Mouse (Mus musculus): ENCODE results near the gene Hif1an. TPM values are rescaled to one million over a fixed set of nuclear protein-coding genes. Genes with fewer than 3 reads are reported as not detected.

Hif1an gene
- polyA plus RNA-seq (2015; fragmentation: Nextera tagmentation; extraction: Ambion mirVana), result 26.9 and 28.7 TPM in 2 replicates

DNA sequence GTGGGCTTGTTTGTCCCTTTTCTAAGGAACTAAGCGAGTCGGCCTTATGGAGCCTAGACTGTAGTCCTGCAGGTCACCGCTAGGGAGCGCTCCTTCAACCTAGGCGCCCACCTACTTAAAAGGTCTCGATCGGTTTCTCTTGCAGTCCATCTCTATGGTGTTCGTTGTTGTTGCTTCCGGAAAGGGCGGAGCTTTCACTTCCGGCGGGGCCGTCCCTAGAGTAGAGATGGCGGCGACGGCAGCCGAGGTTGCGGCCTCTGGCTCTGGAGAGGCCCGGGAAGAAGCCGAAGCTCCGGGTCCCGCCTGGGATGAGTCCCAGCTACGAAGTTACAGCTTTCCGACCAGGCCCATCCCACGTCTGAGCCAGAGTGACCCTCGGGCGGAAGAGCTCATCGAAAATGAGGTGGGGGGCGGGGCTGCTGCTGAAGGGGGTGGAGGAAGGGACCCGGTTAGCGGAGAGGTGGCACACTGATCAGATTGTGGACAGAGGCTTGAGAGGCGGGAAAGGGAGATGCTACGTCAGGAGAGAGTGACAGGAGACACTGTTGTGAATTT, at the start of gene Hif1an:
TSS of gene Hif1an (plus strand) at position 199 of the 555 bp plus-strand sequence.
- under 1% methylated on average over 33 of the region's 33 CpGs for WGBS
- no peaks in the 10 kb centered on the region for H3K9me3 ChIP-seq
- H3K9ac ChIP-seq, result peak within 1 kb of the TSS; percentile 77
- peak within 1 kb of the TSS; percentile 70 for H3K4me2 ChIP-seq
- ATAC-seq (ENCODE audit: borderline replicate concordance, extremely low read depth, low FRiP score, low TSS enrichment), result peak; percentile 93
- H3K4me3 ChIP-seq, result peak within 1 kb of the TSS; percentile 92
- peaks cover 4% of the 10 kb centered on the region for H3K27me3 ChIP-seq
- H3K27ac ChIP-seq, result peak within 1 kb of the TSS; percentile 85
- peaks cover 20% of the 10 kb centered on the region for H3K4me1 ChIP-seq
- H3K36me3 ChIP-seq, result peaks cover 28% of the 10 kb centered on the region

DNA sequence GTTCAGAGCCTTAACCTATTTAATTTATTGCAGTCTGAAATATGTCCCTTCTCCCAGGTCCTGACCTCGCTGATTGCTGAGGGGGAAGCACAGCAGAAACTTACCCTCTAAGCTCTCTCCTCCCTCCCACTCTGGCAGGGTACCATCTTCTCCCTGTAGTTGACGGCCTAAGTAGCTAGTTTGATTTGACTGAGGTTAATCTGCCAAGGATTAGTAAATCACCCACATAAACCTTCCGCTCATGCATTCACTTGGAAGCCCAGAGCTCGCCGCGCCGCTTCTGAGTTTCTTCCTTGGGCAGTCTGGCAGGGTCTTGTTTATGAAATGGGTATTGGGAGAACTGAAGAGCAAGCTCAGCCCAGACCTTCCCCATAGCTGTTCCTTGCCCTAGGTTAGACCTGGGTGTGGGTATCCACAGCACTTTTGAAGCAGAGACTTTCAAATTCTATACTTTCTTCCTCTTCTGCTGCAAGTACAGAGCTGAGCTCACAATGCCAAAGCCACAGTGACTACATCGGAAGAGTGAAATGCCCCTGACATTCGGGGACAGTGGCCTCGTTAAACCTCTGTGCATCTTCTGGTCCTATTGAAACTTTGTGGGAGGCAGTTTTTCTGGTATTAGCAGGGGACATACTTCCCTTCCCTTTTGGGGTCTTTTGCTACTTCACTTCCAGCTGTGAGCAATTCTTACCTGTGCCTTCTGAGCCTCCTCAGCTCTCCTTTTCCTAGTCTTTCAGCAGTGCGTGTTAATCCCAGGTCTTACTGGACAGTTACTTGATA, 49.4 kb upstream of the Hif1an start:
- no peak overlapping the region for H3K9ac ChIP-seq
- ATAC-seq (ENCODE audit: borderline replicate concordance, extremely low read depth, low FRiP score, low TSS enrichment), result no peak
- H3K4me3 ChIP-seq, result no peak overlapping the region
- peaks cover 54% of the 10 kb centered on the region for H3K4me1 ChIP-seq
- H3K27me3 ChIP-seq, result peaks cover 62% of the 10 kb centered on the region
- H3K27ac ChIP-seq, result no peak overlapping the region
- no peak overlapping the region for H3K4me2 ChIP-seq
- 39% methylated on average over 11 of the region's 11 CpGs for whole genome bisulfite sequencing
- no peaks in the 10 kb centered on the region for H3K9me3 ChIP-seq
- H3K36me3 ChIP-seq, result no peaks in the 10 kb centered on the region

DNA sequence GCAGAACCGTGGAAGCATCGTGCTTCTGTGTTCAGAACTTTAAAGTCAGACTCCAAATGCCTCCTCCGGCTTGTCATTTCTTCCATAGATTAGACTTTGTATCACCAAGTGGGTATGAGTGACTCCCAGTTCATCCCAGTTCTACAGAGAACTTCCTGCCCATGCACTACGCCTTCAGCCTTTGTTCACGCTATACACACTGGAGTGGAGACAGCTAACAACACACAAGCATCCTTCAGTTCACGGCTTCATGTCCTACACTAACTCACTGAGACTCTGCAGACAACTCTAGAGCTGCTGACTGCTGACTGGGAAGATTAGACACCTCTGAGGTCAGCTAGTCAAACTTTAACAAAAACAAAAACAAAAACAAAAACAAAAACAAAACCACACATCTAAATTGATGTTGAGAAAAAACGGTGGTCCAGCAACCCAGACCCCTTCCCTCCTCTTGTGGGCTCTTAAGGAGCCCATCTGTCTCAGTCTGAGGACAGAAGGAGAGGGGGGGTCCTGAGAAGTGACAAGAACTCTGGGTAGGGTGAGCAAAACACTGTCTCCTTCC, 48.6 kb upstream of the Hif1an start:
- H3K4me3 ChIP-seq, result no peak overlapping the region
- H3K36me3 ChIP-seq, result no peaks in the 10 kb centered on the region
- ATAC-seq (ENCODE audit: borderline replicate concordance, extremely low read depth, low FRiP score, low TSS enrichment), result no peak
- H3K9ac ChIP-seq, result no peak overlapping the region
- H3K27me3 ChIP-seq, result peaks cover 59% of the 10 kb centered on the region
- no peak overlapping the region for H3K27ac ChIP-seq
- H3K9me3 ChIP-seq, result no peaks in the 10 kb centered on the region
- WGBS, result 25% methylated on average over 7 of the region's 7 CpGs
- H3K4me2 ChIP-seq, result 0 out of 2 replicates have a peak overlapping the region, but pooled peaks have one; percentile 12
- peaks cover 62% of the 10 kb centered on the region for H3K4me1 ChIP-seq

DNA sequence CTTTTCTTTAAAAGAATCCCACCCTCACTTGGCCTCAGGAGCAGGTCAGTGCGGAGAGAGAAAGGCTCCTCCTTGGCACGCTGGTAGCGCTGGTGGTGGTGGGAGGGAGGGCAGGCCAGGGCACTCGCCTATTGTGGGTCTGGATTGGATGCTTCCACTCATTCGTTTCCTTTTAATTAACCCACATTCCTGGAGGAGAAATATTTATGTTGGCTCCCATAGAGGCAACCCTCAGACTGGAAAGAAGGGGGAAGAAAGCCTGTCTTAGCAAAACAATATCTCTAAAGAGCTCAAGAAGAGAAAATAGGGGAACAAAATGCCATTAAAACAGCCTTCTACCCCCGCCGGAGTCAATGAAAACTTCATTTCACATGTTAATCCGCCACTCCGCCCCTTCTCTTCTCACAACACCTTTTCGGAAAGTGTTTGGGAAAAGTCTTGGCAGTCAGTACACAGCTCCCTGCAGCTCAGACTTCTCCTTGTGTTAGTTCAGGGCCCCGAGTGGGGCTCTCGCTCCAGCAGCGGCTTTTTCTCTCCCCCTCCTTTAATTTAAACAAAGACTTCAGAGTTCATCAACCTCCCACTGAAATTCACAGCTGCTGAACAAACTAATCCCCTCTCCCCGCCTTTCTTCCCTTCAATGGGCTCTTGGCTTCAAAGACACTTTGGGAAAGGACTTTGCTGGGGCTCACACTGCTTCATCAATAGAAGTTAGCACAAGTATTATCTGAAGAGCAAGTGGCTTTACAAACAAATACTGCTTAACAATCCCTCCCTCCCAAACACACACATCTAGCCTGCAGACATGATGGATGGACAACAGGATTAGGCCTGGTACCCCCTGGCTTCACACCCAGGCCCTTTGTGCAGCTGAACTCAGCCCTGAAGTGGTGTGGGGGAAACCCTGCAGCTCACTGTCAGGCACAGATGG, 47.9 kb upstream of the Hif1an start:
- Histone ChIP-seq H3K27ac (no peak overlapping the region), H3K9me3 (no peaks in the 10 kb centered on the region), H3K36me3 (no peaks in the 10 kb centered on the region), H3K4me2 (peak overlapping the region; percentile 12; the same call in 1 of the 2 replicates), H3K9ac (no peak overlapping the region), H3K27me3 (peaks cover 53% of the 10 kb centered on the region), H3K4me3 (no peak overlapping the region), H3K4me1 (peaks cover 67% of the 10 kb centered on the region)
- WGBS, result 9% methylated on average over 14 of the region's 14 CpGs
- ATAC-seq (ENCODE audit: borderline replicate concordance, extremely low read depth, low FRiP score, low TSS enrichment), result no peak

DNA sequence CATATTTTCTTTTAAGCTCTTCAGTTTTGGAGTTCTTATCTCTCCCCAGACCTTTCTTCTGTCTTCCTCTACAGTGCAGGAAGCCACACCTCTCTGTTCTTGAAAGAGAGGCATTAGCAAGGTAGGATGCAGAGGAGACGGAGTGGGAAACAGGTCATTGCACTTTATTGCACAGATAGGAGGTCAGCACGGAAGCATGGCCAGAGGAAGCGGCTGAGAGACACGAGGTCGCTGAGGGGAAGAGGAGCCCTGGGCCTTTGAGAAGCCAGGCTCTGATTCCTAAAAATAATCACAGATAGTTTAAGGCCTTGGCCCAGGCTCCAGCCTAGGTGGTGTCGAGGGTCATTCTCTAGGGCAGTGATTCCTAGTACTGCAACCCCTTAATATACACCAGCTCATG, 46.9 kb upstream of the Hif1an start:
- 52% methylated on average over 6 of the region's 6 CpGs for WGBS

DNA sequence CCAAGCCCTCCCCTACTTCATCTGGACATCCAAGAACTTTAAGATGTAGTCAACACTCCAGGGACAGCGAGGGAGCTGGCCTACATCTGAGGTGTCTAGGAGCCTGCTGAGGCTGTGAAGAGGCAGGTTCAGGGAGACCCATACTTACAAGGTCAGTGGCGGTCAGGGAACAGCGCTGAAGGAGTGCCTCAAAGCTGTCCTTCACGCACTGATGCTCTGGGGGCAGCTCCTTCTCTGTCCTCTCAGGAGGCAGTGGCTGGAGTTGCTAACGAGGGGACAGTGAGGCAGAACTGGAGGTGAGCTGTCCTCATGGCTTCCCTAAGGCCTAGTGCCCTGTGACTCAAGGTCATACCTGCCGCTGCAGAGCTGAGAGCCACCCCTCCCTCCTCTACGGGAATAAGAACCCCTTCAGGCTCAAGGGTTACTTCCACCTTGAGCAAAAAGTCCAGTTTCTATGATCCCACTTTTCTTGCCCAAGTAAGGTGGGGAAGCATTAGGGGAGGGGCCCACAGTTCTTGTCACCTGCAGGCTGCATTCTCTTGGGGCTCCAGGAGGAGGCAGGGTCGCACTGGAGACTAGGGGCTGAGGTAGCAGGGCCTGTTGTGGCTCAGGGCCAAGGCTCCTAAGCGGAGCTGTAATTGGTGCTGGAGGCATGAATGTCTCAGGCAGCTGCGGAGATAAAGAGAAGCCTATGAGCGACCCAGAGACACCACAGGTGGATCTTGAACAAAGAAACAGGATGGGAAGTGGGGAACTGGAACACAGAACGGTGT, 44.5 kb upstream of the Hif1an start:
- H3K27me3 ChIP-seq, result peaks cover 25% of the 10 kb centered on the region
- H3K36me3 ChIP-seq, result no peaks in the 10 kb centered on the region
- no peak overlapping the region for H3K4me3 ChIP-seq
- H3K4me2 ChIP-seq, result no peak overlapping the region
- no peak overlapping the region for H3K27ac ChIP-seq
- no peak for ATAC-seq (ENCODE audit: borderline replicate concordance, extremely low read depth, low FRiP score, low TSS enrichment)
- no peaks in the 10 kb centered on the region for H3K9me3 ChIP-seq
- no peak overlapping the region for H3K9ac ChIP-seq
- WGBS, result 62% methylated on average over 12 of the region's 12 CpGs
- H3K4me1 ChIP-seq, result peaks cover 48% of the 10 kb centered on the region

More for the DNA sequence above, 46.9 kb upstream of the Hif1an start:
- no peak overlapping the region for H3K4me3 ChIP-seq
- no peaks in the 10 kb centered on the region for H3K36me3 ChIP-seq
- no peak overlapping the region for H3K4me2 ChIP-seq
- H3K9ac ChIP-seq, result no peak overlapping the region
- peaks cover 63% of the 10 kb centered on the region for H3K4me1 ChIP-seq
- peaks cover 43% of the 10 kb centered on the region for H3K27me3 ChIP-seq
- no peak overlapping the region for H3K27ac ChIP-seq
- H3K9me3 ChIP-seq, result no peaks in the 10 kb centered on the region
- no peak for ATAC-seq (ENCODE audit: borderline replicate concordance, extremely low read depth, low FRiP score, low TSS enrichment)

DNA sequence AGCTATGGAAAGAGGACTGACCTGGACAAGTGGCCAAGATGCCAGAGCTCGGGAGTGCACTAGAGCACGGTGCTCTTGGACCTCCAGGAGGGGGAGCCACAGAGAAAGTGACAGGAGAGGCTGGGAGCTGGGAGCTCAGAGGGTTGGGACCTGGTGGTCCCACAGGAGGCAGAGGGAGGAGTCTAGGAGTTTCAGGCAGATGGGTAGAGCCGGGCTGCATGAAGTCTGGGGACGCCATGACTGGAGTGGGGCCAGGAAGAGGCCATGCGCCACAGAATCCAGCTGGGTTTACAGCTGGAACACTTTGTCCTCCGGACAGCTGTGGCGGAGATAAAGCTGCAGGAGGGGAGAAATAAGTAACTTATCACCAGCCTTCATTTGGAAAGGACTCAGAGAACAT, 43.5 kb upstream of the Hif1an start:
- Histone ChIP-seq H3K4me1 (peaks cover 42% of the 10 kb centered on the region), H3K4me3 (no peak overlapping the region), H3K36me3 (no peaks in the 10 kb centered on the region), H3K9me3 (no peaks in the 10 kb centered on the region), H3K9ac (no peak overlapping the region), H3K27ac (no peak overlapping the region), H3K4me2 (no peak overlapping the region), H3K27me3 (peaks cover 22% of the 10 kb centered on the region; the same call in 1 of the 2 replicates)
- peak; percentile 77 for ATAC-seq (ENCODE audit: borderline replicate concordance, extremely low read depth, low FRiP score, low TSS enrichment)
- WGBS, result 14% methylated on average over 7 of the region's 7 CpGs

DNA sequence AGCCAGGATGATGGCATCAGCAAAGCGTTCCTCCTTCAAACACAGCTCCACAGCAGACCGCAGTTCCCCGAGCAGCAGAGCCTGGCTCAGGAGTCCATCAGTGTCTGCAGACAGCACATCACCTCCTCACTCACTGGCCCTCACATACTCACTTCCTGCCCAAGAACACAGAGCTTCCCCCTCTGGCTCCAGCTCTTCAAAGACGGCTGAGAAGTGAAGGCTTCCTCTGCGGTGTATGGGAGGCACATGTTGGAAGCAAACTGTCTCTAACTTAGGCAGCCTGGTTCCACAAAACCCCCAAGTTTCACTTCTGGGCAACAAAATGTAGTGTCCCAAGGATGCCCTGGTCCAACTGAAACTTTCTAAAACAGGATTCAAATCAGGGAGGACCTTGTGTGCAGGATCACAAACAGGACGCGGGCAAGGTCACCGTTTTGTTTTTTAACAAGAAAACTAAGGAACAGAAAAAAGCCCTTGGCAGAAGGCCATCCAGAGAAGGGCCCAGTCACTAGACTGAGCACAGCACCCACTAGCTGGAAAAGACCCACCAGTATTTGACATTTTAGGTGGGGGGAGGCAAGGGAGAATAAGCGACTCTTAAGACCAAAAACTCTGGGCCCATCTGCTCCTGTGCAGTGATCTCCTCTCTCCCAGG, 37.0 kb upstream of the Hif1an start:
- no peak for ATAC-seq (ENCODE audit: borderline replicate concordance, extremely low read depth, low FRiP score, low TSS enrichment)
- H3K4me3 ChIP-seq, result no peak overlapping the region
- H3K9me3 ChIP-seq, result no peaks in the 10 kb centered on the region
- peaks cover 13% of the 10 kb centered on the region; the same call in 1 of the 2 replicates for H3K27me3 ChIP-seq
- H3K4me1 ChIP-seq, result no peaks in the 10 kb centered on the region
- no peak overlapping the region for H3K4me2 ChIP-seq
- no peak overlapping the region for H3K27ac ChIP-seq
- H3K36me3 ChIP-seq, result no peaks in the 10 kb centered on the region
- WGBS, result 53% methylated on average over 9 of the region's 9 CpGs
- no peak overlapping the region for H3K9ac ChIP-seq

DNA sequence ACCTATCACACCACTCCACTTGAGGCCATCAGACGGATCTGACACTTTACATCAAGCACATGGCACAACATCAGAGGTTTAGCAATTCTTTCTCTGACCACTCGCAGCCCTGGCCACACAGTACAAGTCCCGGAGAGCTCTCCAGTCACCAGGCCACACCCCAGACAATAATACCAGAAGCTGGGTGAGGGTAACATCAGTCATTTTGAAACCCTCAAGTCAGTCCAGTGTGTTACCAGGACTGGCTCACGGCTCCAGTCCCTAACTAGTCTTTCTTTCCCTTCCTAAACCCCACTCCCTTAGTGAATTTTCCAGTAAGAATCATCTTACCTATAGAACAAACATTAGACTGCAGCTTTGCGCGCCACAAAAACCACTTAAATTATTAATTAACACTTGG, 32.6 kb upstream of the Hif1an start:
- Histone ChIP-seq H3K9me3 (no peaks in the 10 kb centered on the region), H3K36me3 (no peaks in the 10 kb centered on the region), H3K4me2 (no peak overlapping the region), H3K27ac (no peak overlapping the region), H3K4me1 (no peaks in the 10 kb centered on the region), H3K9ac (no peak overlapping the region), H3K27me3 (peaks cover 16% of the 10 kb centered on the region; the same call in 1 of the 2 replicates), H3K4me3 (no peak overlapping the region)
- 62% methylated on average over 6 of the region's 6 CpGs for WGBS
- ATAC-seq (ENCODE audit: borderline replicate concordance, extremely low read depth, low FRiP score, low TSS enrichment), result no peak

DNA sequence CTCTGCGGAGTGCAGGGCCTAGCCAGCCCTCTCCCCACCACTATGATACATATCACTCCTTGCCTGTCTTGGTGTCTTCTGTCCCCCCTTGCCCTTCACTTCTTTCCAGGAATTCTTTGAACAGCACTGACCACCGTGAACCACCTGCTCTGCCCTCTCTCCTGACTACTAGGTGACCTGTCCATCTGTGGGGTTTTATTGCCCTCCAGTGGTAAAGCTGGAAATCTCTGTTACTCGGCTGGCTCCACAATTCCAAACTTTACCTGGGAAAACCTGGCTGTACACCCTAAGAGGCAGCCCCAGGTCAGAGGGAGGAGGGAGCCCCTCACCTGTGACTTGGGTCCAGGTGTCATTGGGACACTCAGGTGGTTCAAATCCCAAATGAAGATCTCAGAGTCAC, 27.3 kb upstream of the Hif1an start:
- Histone ChIP-seq H3K4me2 (no peak overlapping the region), H3K4me1 (no peaks in the 10 kb centered on the region), H3K27ac (no peak overlapping the region), H3K27me3 (peaks cover 16% of the 10 kb centered on the region; the same call in 1 of the 2 replicates), H3K9me3 (no peaks in the 10 kb centered on the region), H3K36me3 (no peaks in the 10 kb centered on the region), H3K4me3 (no peak overlapping the region), H3K9ac (no peak overlapping the region)
- 20% methylated on average over 3 of the region's 3 CpGs for WGBS
- no peak for ATAC-seq (ENCODE audit: borderline replicate concordance, extremely low read depth, low FRiP score, low TSS enrichment)
